Mouse (Mus musculus) 3134 (cell line): ENCODE results near the gene Oprl1.

Experiments
- DNase-seq: peaks from one replicate; pipeline ENCODE4 v3.0.0-alpha.2; 2011; ENCODE audit warnings: low spot score; ENCODE audit not compliant: insufficient read length; ENCODE audit errors: extremely low read depth

The Oprl1 gene

DNA sequence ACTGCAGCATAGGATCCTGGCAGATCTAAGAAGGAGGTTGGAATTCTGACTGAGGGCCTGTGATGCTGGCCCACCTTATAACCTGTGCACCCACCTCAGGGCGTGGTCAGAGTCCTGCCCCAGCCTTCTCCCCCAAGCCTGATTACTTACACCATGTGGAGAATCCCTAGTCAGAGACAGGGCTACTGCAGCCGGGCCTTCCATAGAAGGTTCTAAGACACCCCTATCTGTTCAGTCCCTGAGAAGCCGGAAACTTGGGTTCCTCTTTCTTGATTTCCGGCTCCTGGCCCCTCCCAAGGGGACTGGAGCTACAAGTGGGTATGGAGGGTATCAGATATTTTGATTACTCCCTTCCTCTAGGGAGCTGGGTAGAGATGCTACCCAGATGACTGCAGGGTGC lies 23.2 kb upstream of the Oprl1 start:
- no peak for DNase-seq

DNA sequence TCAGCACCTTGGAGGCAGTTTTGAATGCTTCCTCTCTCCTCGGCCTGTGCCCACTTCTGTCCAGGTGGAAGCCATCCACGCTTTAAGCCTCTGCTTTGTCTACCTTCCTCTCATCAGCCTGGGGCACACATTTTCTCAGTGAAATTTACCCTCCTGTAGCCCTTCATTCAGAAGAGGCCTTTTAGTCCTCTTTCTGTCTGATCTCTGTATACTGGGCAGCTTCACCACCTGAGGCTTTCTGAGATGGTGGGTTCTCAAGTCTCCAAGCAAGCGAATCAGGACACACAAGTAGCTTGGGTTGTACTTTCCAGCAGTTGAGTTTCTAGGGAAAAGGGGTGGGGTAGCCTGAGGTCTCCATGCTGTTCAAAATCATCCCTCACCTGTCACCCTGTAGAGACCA lies 22.5 kb upstream of the Oprl1 start:
- DNase-seq: no peak

DNA sequence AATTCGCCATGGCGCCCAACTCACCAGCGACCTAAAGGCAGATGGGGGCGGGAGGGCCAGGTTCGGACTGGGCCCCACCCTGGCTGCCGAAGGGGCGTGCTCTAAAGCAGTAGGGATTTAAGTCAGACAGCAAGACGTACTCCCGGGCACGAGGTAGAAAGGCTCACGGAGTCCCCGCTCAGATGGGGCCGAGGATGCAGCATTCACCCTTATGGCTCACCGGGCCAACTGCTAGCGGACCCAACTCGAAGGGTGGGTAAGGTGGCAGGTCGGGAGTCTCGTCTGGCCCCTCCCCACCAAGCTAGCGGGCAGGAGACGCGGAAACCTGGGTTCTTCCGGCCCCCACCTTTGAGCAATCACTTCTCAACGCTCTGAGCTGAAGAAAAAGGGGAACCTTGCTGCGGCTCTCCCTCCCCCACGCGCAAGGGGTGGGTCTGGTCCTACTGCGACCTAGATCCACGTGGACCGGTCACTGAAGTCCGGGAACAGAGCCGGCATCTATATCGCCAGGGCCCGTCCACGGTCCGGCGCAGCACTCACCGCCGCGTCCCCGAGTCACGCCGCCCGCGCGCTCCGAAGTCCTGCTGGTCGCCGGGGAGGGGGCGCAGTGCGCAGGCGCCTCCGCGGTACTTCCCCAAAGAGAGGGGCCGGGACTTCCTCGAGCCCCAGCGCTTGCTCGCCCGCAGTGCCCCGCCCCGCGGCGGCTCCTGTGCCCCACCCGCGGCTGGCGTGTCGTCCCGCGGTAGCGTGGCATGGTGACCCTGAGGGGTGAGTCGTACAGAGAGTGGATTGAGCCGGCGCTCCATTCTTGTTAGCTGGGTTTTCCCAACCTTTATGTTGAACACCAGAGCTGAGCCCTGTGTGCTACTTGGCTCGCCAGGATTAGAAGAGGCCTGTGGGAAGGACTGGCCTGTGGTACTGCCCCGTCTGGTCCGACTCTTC lies 21.2 kb upstream of the Oprl1 start, which contains the start of gene Rgs19:
Gene Rgs19 (minus strand): TSS at position 639 of the 942 bp plus-strand sequence.
- DNase-seq: peak; percentile 89

DNA sequence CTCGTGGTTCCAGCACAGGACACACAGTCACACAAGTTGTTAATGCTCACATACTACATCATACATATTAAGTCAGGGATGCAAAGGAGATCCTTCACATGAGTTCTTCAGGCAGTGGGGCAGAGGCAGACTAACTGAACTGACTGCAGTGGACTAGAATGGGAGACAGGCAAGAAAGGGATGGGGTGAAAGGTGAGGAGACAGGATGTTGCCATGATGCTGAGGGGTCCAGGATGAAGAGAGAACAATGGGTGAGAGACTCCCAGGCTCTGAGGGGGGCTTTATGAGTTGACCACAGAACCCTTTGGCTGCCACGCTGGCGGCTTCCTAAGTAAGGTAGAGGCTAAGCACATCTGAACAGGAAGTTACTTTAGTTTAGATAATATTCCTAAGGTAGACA lies 20.2 kb upstream of the Oprl1 start:
- no peak for DNase-seq

DNA sequence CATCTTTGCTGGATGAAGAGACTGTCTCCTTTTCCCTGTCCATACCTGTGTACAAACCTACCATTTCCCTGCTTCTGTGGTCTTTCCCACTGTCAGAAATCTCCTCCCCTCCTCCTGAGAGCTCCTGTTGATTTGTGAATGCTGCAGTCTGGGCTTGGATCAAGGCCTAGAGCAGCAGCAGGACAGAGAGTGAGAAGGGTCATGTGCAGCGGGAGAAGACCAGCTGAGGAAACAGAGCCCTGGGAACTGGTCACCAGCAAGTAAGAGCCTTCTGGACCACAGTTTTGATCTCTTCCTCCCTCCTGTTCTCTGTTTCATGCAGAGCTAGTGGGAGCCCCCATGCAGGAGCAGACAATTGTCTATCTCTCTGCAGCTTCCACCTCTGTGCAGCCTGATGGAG lies 19.0 kb upstream of the Oprl1 start:
- DNase-seq: no peak

DNA sequence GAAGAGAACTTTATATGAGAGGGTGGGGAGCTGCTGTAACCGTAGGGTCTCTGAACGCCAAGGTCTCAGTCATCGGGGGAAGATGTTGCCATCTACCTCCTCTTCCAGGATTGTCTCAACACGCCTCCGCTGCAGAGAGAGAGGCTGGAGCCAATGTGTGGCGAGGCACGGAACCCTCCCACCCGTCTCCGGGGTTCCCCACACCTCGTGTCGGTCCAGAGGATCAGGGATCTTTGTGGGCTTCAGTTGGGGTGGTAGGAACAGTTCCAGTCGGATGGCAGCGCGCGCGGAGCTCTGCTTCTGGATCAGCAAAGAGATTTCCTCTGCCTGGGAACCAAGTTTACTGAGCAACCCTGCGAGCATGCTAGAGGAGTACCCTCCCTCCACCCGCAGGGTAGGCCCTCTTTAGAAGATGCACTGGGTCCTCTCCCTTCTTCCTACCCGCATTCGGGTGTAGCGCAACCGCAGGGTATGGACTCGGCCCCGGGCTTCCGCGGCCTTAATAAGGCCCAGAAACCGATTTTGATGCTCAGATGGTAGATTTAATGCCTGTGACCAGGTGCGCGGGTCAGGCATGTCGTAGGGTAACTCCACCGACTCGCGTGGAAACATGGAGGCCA lies 17.9 kb upstream of the Oprl1 start:
- no peak for DNase-seq

DNA sequence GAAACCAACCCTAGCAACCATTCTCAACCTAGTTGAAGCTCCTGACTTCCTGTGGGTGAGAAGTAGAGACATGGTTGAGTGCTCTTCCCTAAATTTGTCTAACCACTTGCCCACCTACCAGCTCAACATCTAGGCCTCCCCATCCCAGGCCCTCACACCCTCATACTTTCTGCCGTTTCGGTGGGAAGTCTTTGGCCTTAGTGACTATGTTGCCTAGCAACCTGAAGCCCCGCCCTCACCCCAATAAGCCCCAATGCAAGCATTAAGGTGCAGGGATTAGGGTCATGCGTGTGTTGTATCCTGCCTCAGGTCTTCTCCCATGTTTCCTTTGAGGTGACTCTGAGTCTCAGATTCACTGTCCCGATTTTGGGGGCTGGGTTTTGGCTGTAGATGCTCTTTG lies 16.6 kb upstream of the Oprl1 start, which contains the start of gene Lkaaear1:
Gene Lkaaear1 (minus strand): TSS at position 202 of the 400 bp plus-strand sequence.
- no peak for DNase-seq

DNA sequence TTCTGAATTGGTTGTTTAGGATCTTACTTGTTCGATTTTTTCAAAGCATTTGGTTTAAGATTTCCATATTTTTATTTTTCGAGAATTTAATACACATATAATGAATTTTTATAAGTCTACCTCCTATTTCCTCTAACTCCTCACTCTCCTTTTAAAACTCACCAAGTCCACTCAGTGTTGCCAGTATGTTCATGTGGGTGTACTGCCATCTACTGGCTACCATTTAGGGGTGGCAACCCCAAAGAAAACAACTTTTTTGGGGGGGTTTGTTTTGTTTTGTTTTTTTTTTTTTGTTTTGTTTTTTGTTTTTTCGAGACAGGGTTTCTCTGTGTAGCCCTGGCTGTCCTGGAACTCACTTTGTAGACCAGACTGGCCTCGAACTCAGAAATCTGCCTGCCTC lies 8.1 kb upstream of the Oprl1 start:
- no peak for DNase-seq

DNA sequence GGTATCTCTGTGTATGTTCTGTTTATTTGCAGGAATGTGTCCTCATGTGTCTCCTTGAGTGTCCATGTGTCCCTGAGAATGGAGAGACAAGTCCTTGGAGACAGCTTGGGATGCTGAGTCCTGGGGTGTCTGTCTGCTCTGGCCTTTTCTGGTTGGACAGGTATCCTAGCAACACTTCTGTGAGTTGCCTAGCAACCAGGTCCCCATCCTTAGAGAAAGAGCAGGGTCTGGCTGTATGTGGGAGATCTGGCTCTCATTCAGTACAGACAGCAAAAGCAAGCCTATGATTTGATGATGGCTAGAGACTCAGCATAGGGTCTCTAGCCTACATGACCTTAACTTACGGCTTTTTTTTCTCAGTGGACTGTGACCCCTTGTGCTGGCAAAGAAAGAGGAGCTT lies 1.1 kb upstream of the Oprl1 start:
- no peak for DNase-seq

DNA sequence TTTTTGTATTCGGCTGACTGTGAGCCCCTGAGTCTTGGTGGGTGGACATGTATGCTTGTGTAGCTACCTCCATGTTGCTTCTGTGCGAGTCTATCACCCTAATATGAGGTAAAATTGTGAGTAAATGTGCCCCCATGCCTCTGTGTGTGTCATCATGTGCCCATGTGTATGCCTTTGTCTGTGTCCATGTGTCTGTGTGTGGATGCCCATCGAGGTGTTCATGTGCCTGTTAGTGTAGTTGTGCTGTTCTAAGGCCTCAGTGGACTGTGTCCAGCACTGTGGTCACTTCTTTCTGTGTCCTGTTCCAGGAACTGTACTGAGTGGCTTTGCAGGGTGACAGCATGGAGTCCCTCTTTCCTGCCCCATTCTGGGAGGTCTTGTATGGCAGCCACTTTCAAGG lies 566 bp downstream of the Oprl1 start:
- DNase-seq: no peak

DNA sequence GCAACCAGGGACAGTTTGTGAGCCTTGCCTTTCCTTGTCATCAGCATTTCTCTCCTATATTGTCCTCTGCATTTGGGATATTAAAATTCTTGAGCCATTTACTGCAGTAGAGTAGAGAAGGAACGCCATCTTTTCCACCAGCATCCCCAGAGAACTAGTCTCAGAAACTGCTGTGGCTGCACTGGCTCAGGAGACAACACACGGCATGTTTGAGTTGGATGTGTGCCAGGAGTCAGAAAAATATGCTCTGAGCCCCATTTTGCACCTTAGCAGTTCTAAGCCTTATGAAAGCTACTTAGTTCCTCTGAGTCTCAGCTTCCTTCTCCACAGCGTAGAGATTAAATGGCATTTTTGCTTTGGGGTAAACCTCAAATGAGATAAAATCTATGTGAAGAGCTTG lies 2.2 kb downstream of the Oprl1 start:
- DNase-seq: no peak

DNA sequence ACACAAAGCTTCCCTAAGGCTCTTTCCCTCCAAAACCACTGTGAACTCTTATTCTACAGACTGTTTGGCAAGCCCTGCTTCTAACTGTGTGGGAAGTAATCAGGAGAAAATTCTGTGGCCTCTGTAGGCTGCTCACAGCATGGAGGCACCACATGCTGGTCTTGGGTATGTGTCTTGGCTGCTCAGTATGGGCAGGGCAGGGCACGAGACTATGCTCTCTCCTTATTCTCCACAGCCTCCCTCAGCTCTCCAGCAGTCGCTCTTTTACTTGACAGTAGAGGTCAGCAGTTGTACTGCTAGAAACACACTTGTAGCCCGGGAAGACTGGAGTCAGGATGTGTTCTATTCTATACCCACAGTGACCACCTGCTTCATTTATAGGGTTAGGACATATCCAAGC lies 5.2 kb downstream of the Oprl1 start:
- no peak for DNase-seq

DNA sequence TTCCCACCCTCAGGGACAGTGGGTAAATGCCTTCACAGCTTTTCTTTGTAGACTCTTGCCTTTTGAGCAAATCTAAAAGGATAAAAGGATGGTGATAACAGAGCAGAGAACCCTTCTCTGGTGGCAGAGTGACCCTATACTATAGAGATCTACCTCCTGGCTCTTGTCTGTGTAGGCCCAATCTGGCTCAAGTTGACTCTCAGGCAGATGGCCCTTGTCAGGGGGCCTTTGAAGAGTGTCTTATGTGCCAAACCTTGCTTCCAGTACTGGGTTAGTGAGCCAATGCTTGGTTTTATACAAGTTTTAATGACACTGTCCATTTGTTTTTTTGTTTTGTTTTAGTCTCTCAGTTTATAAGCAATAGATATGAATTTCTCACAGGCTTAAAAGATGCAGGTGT lies 6.4 kb downstream of the Oprl1 start:
- DNase-seq: no peak

DNA sequence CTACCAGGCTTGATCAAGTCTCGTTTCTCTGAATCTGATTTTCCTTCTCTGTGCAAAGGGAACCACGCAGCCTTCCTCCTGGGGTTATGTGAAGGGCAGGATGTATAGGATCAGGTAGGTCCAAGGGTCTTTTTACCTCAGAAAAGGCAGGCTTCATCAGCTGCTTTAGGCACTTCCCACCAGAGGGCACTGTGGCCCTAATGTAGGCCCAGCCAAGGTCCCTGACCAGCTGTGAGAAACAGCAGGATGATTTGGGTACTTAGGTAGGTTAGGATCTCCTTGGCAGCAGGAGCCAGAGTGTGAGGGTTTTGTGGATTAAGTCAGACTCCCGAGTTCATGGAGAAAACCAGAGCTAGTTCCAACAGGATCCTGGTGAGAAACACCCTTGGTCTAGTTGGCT lies 7.4 kb downstream of the Oprl1 start:
- no peak for DNase-seq

DNA sequence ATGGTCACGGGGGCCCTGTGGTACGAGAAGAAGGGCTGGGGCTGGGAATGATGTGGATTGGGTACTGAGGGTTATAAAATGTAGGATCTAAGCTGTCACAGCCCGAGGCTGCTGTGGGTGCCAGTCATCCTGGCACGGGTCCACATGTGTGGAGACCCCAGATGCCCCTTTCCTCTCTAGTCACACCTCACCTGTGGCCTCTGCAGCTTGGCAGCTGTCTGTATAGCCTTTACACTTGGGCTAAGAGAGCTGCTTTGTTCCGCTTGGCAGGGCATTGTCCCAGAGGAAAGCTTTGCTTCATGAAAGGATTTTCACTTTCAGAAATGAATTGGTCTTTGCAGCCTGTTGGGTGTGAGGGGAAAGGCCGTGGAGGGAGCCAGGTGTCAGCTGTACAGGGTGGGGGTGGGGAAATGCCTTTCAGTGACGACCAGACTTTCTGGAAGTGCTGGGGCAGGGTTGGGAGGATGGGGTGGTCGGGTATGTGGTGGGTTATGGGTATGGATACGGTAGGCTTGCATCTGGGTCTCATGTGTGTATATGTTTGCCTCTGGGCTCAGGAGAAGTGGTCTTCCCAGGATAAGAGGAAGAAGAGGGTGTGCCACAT lies 12.9 kb downstream of the Oprl1 start:
- no peak for DNase-seq

DNA sequence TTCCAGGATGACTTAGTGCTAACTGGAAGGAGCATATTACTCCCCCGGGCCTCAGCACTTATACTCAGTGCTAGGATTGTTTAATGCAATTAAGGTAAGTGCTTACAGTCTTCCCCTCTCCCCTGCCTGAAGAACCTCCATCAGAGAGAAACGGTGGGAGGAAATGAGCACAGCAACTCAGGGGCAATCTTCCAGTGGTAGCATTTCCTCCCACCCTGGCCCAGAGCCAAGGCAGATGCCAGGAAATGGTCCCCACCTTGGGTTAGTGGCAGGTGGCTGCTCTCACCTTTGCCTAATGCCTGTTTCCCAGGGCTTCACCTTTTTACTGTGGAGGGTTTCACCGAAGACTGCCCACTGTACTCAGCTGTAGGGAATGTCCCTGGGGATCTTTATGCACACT lies 15.2 kb downstream of the Oprl1 start:
- no peak for DNase-seq

DNA sequence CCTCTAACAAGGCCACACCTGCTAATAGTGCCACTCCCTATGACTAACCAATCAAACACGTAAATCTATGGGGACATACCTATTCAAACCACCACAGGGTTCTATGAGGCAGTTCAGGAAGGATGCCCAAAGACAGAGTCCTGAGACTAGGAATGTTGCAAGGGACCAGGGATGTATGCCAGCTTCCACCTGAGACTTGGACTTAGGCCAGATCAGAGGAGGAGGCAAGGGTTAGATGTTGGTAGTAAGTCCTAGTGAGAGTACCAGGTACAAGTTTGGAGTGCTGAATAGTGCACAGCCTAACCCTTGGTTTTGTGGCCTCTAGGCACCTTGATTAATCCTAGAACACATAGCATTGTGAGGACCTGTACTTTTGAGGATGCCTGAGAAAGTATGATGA lies 37.8 kb downstream of the Oprl1 start:
- DNase-seq: no peak

DNA sequence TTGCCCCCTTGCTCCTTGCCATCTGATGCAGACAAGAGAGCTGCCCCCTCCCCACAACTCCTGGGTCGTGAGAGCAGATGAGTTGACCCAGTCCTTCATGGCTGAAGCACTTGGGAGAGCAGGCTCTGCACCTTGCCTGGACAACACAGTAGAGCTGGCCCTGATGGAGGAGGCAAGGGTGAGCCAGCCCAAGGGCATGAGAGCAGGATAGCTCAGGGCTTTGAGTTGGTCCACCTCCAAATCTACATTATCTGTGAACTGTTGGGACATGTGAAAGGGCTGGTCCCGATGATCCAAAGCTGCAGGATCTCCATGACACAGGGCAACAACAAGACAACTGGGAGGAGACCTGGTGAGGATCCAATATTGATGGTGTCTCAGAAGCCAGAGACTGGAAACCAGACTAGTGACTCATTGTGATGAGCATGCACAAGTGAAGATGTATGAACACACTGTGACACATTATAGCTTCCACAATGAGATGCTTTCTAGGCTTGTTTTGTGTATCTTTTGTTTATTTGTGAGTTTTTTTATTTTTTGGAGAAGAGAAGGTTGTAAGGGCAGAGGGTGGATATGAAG lies 43.4 kb downstream of the Oprl1 start:
- no peak for DNase-seq

DNA sequence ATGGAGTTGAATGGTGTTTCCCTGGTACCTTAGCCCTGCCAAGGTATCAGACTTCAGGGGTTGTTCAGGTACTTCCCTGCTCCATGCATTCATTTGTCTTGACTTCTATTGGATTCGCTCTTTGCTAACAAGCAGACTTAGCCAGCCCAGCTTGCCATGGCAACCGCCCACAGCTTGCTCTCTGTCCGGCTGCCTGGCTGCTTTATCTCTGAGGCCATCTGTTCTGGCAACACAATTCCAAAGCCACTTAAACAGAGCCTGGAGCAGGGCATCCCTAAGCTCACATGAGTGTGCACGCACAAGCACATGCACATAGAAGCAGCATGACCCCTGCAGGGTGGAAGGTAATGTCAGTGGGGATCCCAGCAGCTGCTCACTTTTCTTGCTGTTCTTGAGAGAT lies 44.2 kb downstream of the Oprl1 start:
- no peak for DNase-seq

DNA sequence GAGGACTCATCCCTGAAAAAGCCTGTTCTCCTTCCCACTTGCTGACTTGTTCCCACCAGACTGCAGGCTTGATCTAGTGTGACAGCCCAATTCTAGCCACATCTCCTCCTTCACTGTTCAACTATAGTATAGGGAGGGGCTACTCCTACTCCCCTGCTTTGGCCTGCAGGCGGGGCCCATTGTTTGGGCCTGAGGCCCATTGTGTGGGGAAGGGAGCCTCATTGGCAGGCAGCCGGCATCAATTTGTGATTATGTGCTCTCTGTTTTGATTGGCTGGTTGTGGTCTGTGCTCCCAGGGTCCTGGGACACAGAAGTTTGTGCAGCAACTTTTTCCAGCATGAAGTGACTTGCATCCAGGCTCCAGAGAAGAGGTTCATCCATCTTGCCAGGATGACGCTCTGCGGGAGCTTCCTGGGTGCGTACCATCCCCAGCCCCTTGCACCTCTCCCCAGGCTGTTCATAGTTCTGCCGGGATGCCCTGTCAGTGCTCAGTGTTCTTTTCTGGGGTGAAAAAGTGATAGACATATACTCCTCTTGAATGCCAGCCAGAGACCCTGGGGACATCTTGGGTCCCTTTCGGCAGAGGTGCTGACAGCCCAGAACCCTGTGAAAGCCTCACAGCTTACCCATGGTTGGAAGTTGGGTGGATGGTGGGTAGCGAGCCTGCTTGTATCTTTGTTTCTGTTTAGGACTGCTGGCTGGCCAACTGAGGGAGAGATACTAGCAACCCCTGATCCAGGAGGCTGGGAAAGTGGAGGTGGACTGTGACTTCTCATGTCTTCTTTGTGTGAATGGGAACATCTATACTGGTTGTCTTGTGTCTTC lies 48.4 kb downstream of the Oprl1 start, which contains the start of gene Myt1:
Gene Myt1 (plus strand): TSS at position 327 of the 825 bp plus-strand sequence.
- no peak for DNase-seq
